ENCODE assay signal across 8 mouse cellular contexts in genomic region chr12:44858110-44858885, GRCm38 (mm10).
DNase-seq lines count a peak whose midpoint lies in the region; ATAC-seq and TF ChIP-seq lines count a peak whose summit lies in the region.

No protein-coding gene starts in this region.

- no peaks in the 10 kb centered on the region for H3K36me3 ChIP-seq in lung, embryonic 14.5 days (ENCODE audit: insufficient read depth)

- H3K4me2 ChIP-seq in lung, embryonic 14.5 days, result no peak overlapping the region

- intact Hi-C loops in heart, postnatal 25 days (cut with DNase I), result loop anchor here (2.0 kb wide), 1 partner anchor 71 kb away; no protein-coding TSS in a partner anchor

- WGBS in lung, embryonic 14.5 days, result 32% methylated on average over 4 of the region's 4 CpGs

- peak; percentile 47; the same call in 1 of the 2 replicates for ATAC-seq in cerebellum, adult (ENCODE audit: insufficient number of reproducible peaks, low FRiP score, low TSS enrichment)
- peak; percentile 87; the same call in 1 of the 2 replicates for ATAC-seq in lung, embryonic 14.5 days (ENCODE audit: insufficient read depth)
- no peak for ATAC-seq in inflammation-experienced regulatory T-cells, adult 6 months

- TF ChIP-seq CTCF in lung, embryonic 14.5 days (IDR thresholded peaks at IDR 0.05; ENCODE audit: low read depth), result no peak

- H3K4me3 ChIP-seq in lung, embryonic 14.5 days (ENCODE audit: low read depth, low read length), result no peak overlapping the region

- no peak overlapping the region for H3K9ac ChIP-seq in lung, embryonic 14.5 days

- no peak overlapping the region for H3K27ac ChIP-seq in lung, embryonic 14.5 days (ENCODE audit: low read depth)

- no peaks in the 10 kb centered on the region for H3K4me1 ChIP-seq in lung, embryonic 14.5 days (ENCODE audit: insufficient read depth)

- DNase-seq in R1 (ENCODE audit: low read depth, low spot score), result peak; percentile 1
- peak; percentile 10 to 12 for DNase-seq in frontal cortex, postnatal 10 days (ENCODE audit: low spot score in 2 of 2)
- DNase-seq in heart, postnatal 25 days (ENCODE audit: low spot score), result peak; percentile 67
- peak; percentile 45 to 84 for DNase-seq in layer of hippocampus, adult 18-20 months (ENCODE audit: low spot score in 2 of 2)
- peak; percentile 83 for DNase-seq in lung, embryonic 14.5 days
- peak; percentile 81 for DNase-seq in retina, postnatal 1 day

- no peaks in the 10 kb centered on the region for H3K9me3 ChIP-seq in lung, embryonic 14.5 days (ENCODE audit: low read depth, low read length)

- no peaks in the 10 kb centered on the region for H3K27me3 ChIP-seq in lung, embryonic 14.5 days (ENCODE audit: insufficient read depth, low read length)

Comparison
In these comparisons a context has a peak if more than half of its experiments do, and no peak if none do; other contexts are left out.
1. DNase-seq: peak in every context shown above with its lines; median percentile 83 in lung, embryonic 14.5 days; 81 in retina, postnatal 1 day; 67 in heart, postnatal 25 days; 64 in layer of hippocampus, adult 18-20 months; 11 in frontal cortex, postnatal 10 days; 1 in R1.